Mouse (Mus musculus): ENCODE results near the gene Ccdc144b.

Ccdc144b gene

GRCm38 (mm10) chr3:35963401-35963800 is 89.9 kb downstream of the Ccdc144b start:
- DNase-seq (ENCODE audit: low read depth in 2 of 2, low spot score in 2 of 2) = no peak

GRCm38 (mm10) chr3:35962967-35963366 is 90.4 kb downstream of the Ccdc144b start:
- no peak for DNase-seq (ENCODE audit: low read depth in 2 of 2, low spot score in 2 of 2)

Data from CD8-positive naive resting alpha-beta T cell, adult 2 months (primary cell).